Mouse (Mus musculus): ENCODE results near the gene Mrps12. TPM values are rescaled to one million over a fixed set of nuclear protein-coding genes. Genes with fewer than 3 reads are reported as not detected.

Mrps12 gene
- polyA plus RNA-seq (2016; fragmentation: Nextera tagmentation; extraction: Ambion mirVana): 163 and 164 TPM in 2 replicates

DNA sequence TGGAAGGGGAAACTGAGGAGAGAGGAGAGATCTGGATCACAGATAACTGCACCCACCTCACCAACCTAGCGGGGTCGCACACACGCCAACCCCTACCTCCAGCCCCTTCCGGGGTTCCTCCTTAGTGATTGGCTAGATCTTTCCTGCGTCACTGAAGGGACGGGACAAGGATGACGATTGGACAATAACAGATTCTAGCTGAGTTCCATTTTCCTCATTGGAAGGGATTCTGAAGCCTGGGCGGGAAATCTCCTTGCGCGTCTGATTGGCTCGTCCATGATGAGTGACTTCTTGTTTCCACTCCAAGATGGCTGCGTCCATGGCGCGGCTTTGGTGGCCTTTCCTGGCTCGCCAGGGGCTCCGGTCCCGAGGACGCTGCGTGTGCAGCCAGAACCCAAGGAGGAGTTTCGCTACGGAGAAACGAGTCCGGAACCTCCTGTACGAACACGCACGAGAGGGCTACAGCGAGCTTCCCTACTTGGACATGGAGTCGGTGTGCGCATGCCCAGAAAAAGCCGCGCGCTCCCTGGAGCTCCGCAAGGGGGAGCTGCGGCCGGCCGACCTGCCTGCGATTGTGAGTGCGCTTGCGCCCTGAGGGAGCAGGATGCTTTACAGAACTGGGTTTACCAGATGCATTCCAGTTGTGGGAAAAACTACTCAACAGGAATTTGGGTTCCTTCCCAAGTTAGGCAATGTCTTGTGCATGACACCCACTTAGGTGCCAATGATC, at the start of gene Mrps12, which contains the start of gene Sars2:
TSS of gene Mrps12 (minus strand) at position 112 of the 730 bp plus-strand sequence.
TSS of gene Sars2 (plus strand) at position 284 of the 730 bp plus-strand sequence.
- peak; percentile 94 for DNase-seq (ENCODE audit: low spot score)
- Histone ChIP-seq H3K27ac (replicated peaks) (peak within 1 kb of the TSS; percentile 95), H3K27me3 (replicated peaks; ENCODE audit: low read depth, poor library complexity, severe bottlenecking) (no peaks in the 10 kb centered on the region), H3K9me3 (no peaks in the 10 kb centered on the region), H3K4me1 (peaks cover 23% of the 10 kb centered on the region), H3K4me3 (peak within 1 kb of the TSS; percentile 74), H3K36me3 (replicated peaks) (peaks cover 63% of the 10 kb centered on the region)
- WGBS: under 1% methylated on average over 39 of the region's 39 CpGs

DNA sequence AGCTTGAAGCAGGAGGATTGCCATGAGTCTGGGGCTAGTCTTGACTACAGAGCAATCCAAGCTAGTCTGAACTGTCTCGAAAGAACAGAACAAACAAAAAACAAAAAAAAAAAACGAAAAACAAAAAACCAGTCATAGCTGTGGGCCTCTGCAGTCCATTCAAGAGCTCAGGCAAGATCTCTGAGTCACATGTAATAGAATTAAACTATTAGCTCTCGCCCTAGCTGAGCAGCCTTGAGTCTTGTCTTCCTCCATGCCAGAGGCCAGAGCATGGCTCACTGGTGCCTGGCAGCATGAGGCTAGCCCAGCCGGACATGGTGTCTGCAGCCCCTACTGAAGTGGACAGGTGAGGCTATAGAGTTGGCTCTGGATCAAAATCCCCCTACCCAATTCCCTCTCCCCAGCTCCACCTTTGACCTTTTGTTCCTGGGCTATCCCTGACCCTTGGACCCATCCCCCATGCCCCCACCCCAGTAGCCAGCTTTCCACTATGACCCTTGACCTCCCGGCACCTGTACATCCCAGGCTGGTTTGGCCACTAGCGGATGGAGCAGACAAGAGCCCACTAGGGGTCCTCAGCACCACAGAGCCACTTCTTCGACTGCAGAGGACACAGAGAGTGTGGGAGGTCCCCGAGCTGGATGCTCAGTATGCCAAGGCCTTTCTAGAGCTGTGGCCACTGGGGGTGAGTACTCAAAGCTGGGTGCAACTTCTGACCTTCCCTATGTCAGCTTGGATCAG, 48.6 kb upstream of the Mrps12 start:
- peak overlapping the region; percentile 73 for H3K27ac ChIP-seq (replicated peaks)
- peak; percentile 48 for DNase-seq (ENCODE audit: low spot score)

DNA sequence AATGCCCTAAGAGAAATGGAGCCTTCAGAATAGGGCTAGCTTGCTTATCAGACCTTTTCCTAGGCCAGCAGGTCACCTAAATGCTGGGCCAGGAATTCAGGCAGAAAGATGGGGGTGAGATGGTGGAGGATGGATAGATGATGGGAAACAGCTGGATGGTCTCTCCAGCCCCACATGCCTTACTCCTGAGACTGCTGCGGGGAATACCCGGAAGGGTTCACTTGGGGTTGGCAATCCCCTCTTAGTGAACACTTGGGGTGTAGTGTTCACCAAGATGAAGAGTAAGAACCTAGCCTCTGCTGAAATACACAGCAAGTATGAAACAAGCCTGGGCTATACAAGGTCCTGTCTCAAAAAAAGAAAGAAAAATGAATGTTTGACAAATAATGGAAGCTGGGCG, 47.6 kb upstream of the Mrps12 start:
- WGBS: 63% methylated on average over 3 of the region's 3 CpGs
- no peaks in the 10 kb centered on the region for H3K9me3 ChIP-seq
- no peak overlapping the region for H3K4me3 ChIP-seq
- DNase-seq (ENCODE audit: low spot score): no peak
- H3K36me3 ChIP-seq (replicated peaks): peaks cover 36% of the 10 kb centered on the region
- H3K27ac ChIP-seq (replicated peaks): peak overlapping the region; percentile 73
- H3K27me3 ChIP-seq (replicated peaks; ENCODE audit: low read depth, poor library complexity, severe bottlenecking): no peaks in the 10 kb centered on the region
- H3K4me1 ChIP-seq: peaks cover 60% of the 10 kb centered on the region

More for the DNA sequence above, 48.6 kb upstream of the Mrps12 start:
- Histone ChIP-seq H3K4me3 (no peak overlapping the region), H3K4me1 (peaks cover 53% of the 10 kb centered on the region), H3K36me3 (replicated peaks) (peaks cover 28% of the 10 kb centered on the region), H3K9me3 (no peaks in the 10 kb centered on the region), H3K27me3 (replicated peaks; ENCODE audit: low read depth, poor library complexity, severe bottlenecking) (no peaks in the 10 kb centered on the region)
- 44% methylated on average over 8 of the region's 8 CpGs for WGBS

DNA sequence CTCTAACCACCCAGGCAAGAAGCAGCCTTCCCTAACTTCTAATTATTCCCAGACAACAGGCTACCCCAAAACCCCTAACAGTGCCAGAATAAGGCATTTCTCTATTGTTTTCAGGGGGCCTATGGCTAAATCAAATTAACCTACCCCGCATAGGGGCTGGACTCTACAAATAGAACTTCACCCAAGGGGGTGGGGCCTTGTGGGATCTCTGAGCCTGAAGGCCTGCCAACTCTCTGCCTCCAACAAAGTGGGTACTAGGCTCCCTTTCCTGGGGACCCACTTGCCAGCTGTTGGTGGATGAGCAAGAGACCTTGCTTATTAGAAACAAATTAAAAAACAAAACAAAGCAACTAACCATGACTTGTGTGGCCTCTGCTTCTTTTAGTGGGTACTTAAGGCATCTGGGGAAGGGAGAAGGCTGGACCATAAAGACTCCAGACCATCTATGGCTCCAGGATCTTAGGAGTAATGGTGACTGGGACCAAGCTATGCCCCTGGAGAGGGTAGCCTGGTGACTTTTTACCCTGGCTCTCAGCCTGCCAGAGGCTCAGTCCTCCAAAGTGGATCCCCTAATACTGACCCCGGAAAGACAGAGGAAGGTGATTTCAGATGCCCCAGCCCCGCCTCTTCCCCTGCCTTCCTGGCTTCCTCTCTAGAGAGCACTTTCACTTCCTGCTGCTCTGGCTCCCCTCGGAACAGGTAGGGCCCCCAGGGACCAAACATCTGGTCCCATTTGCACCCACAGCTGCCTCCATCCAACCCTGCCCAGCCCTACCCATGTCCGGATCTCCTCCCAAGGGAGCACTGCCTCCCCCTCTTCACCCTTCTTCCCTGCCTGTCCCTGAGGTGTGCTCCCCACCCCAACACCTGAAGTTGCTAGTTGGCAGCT, 46.9 kb upstream of the Mrps12 start, which contains the start of gene Rinl:
TSS of gene Rinl (plus strand) at position 663 of the 889 bp plus-strand sequence.
- no peaks in the 10 kb centered on the region for H3K9me3 ChIP-seq
- H3K27me3 ChIP-seq (replicated peaks; ENCODE audit: low read depth, poor library complexity, severe bottlenecking): no peaks in the 10 kb centered on the region
- 66% methylated on average over 5 of the region's 5 CpGs for WGBS
- no peak within 1 kb of the TSS for H3K4me3 ChIP-seq
- no peak for DNase-seq (ENCODE audit: low spot score)
- H3K36me3 ChIP-seq (replicated peaks): peaks cover 42% of the 10 kb centered on the region
- peaks cover 60% of the 10 kb centered on the region for H3K4me1 ChIP-seq
- peak within 1 kb of the TSS; percentile 73 for H3K27ac ChIP-seq (replicated peaks)

DNA sequence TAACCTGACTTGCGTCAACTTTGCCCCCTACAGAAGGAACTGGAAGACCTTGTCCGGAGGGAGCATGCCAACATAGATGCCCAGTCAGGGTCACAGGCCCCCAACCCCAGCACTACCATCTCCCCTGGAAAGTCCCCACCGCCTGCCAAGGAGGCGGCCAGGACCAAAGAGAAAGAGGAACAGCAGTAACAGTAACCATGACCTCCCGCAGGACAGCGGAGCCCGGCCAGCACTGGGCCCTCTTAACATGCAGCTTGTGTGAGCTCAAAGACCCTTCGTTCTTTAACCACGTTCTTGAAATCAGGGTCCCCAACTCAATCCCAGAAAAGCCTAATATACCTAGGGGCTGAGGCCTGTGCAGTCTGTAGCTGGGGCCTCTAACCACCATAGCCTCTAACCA, 46.3 kb upstream of the Mrps12 start:
- DNase-seq (ENCODE audit: low spot score): no peak
- WGBS: 93% methylated on average over 9 of the region's 9 CpGs
- H3K27ac ChIP-seq (replicated peaks): peak overlapping the region; percentile 73
- H3K27me3 ChIP-seq (replicated peaks; ENCODE audit: low read depth, poor library complexity, severe bottlenecking): no peaks in the 10 kb centered on the region
- H3K36me3 ChIP-seq (replicated peaks): peaks cover 47% of the 10 kb centered on the region
- peaks cover 60% of the 10 kb centered on the region for H3K4me1 ChIP-seq
- no peaks in the 10 kb centered on the region for H3K9me3 ChIP-seq
- H3K4me3 ChIP-seq: no peak overlapping the region

DNA sequence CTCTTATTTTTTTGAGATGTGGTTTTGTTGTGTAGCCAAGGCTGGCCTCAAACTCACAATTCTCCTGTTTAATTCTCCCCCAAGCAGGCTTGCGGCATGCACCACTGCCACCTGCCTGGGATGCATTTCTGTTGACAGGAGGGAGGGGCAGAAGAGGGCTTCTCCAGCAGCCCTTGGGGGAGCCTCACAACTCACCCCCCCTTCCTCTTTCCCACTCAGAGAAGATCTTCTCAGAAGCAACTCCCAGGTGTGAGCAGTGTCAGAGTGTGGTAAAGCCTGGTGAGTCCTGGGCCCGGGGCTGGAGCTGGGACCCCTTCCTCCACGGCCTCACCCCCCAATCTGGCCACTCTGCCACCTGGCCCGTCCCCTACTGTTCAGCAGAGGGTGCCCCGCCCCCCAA, 43.5 kb upstream of the Mrps12 start:
- no peaks in the 10 kb centered on the region for H3K27me3 ChIP-seq (replicated peaks; ENCODE audit: low read depth, poor library complexity, severe bottlenecking)
- H3K4me3 ChIP-seq: no peak overlapping the region
- DNase-seq (ENCODE audit: low spot score): no peak
- H3K36me3 ChIP-seq (replicated peaks): peaks cover 51% of the 10 kb centered on the region
- WGBS: 77% methylated on average over 5 of the region's 5 CpGs
- no peaks in the 10 kb centered on the region for H3K9me3 ChIP-seq
- H3K4me1 ChIP-seq: peaks cover 45% of the 10 kb centered on the region
- H3K27ac ChIP-seq (replicated peaks): no peak overlapping the region

DNA sequence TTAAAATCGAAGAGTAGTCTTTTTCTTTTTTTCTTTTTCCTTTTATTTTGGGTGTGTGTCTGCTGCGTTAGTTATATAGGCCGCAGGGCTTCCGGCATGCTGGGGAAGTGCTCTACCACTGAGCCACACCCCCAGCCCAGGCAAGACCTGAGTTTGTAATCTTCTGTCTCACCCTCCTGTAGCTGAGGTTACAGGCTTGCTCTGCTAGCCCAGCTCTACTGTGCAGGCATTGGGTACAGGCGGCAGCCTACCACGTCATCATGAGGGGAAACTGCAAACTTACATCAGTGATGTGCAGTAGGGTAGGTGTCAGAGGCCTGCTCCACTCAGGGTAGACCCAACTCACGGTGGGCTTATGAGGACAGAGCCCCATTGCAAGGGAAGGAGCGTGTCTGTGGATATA, 39.6 kb upstream of the Mrps12 start:
- Histone ChIP-seq H3K4me1 (peaks cover 22% of the 10 kb centered on the region), H3K27ac (replicated peaks) (no peak overlapping the region), H3K9me3 (no peaks in the 10 kb centered on the region), H3K4me3 (no peak overlapping the region), H3K27me3 (replicated peaks; ENCODE audit: low read depth, poor library complexity, severe bottlenecking) (no peaks in the 10 kb centered on the region), H3K36me3 (replicated peaks) (peaks cover 49% of the 10 kb centered on the region)
- WGBS: 92% methylated on average over 8 of the region's 8 CpGs
- DNase-seq (ENCODE audit: low spot score): no peak

DNA sequence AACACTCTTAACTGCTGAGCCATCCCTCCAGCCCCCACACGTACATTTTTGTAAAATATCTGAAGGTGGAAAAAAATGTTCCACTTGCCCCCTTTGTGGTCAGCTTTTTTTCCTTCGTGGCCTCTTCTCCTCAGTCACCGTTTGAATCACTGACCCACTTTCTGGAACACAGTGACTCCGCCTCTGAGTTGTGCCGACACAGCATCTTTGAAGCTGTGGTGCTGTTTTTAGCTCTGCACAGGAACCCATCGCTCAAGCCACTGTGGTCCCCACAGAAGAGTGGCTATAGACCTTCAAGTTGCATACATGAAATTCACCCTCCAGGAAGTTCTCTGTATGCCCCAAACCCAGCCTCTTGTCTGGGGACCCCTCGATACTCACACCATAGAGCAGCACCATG, 39.2 kb upstream of the Mrps12 start:
- H3K27ac ChIP-seq (replicated peaks): no peak overlapping the region
- WGBS: 84% methylated on average over 7 of the region's 7 CpGs
- H3K4me3 ChIP-seq: no peak overlapping the region
- DNase-seq (ENCODE audit: low spot score): no peak
- H3K4me1 ChIP-seq: peaks cover 22% of the 10 kb centered on the region
- no peaks in the 10 kb centered on the region for H3K9me3 ChIP-seq
- H3K36me3 ChIP-seq (replicated peaks): peaks cover 48% of the 10 kb centered on the region
- no peaks in the 10 kb centered on the region for H3K27me3 ChIP-seq (replicated peaks; ENCODE audit: low read depth, poor library complexity, severe bottlenecking)

DNA sequence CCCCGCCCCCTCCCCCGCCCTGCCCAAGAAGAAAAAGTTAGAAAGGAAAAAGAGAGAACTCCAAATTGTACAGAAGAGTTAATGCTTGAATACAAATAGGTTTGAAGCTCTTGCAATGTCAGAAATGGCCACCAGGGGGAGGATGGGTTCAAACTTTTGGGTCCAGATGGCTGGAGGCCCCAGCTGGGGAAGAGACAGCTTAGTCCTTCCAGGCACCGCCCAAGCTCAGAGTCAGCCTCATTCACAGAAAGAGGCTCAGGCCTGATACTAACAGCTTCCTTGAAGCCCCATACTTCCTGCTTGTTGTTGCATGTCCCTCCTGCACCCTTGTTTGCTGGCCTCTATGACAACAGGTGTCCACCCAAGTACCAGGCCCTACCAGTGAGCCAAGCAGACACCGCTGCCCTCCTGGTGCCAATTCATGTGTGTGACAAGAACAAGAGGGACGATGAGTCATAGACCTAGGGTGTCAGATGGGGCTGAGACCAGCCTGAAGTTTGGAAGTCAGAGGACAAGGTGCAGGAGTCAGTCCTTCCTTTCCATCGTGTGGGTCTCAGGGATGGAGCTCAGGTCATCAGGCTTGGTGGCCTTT, 38.5 kb upstream of the Mrps12 start:
- 47% methylated on average over 6 of the region's 6 CpGs for WGBS
- DNase-seq (ENCODE audit: low spot score): peak; percentile 84
- no peak overlapping the region for H3K4me3 ChIP-seq
- H3K4me1 ChIP-seq: peaks cover 18% of the 10 kb centered on the region
- peaks cover 48% of the 10 kb centered on the region for H3K36me3 ChIP-seq (replicated peaks)
- H3K9me3 ChIP-seq: no peaks in the 10 kb centered on the region
- no peaks in the 10 kb centered on the region for H3K27me3 ChIP-seq (replicated peaks; ENCODE audit: low read depth, poor library complexity, severe bottlenecking)
- H3K27ac ChIP-seq (replicated peaks): peak overlapping the region; percentile 67

DNA sequence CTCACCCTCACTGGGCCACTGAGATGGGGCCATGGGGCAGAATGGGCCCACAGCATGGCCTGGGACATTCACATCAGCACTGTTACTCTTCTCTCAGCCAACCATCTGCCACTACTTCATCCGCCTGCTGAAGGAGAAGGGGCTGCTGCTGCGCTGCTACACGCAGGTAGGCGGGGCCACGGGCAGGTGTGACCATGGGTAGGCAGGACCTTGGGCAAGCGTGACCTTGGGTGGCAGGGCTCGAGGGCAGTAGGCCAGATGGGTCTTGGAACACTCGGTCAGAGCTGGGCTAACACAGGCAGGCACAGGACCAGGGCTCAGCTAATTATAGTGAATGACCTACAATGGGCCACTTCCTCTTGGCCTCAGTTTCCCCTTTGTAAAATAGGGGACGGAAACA, 37.2 kb upstream of the Mrps12 start:
- Histone ChIP-seq H3K36me3 (replicated peaks) (peaks cover 40% of the 10 kb centered on the region), H3K4me1 (peaks cover 17% of the 10 kb centered on the region), H3K27ac (replicated peaks) (no peak overlapping the region), H3K9me3 (no peaks in the 10 kb centered on the region), H3K4me3 (no peak overlapping the region), H3K27me3 (replicated peaks; ENCODE audit: low read depth, poor library complexity, severe bottlenecking) (no peaks in the 10 kb centered on the region)
- no peak for DNase-seq (ENCODE audit: low spot score)
- WGBS: 84% methylated on average over 9 of the region's 9 CpGs

DNA sequence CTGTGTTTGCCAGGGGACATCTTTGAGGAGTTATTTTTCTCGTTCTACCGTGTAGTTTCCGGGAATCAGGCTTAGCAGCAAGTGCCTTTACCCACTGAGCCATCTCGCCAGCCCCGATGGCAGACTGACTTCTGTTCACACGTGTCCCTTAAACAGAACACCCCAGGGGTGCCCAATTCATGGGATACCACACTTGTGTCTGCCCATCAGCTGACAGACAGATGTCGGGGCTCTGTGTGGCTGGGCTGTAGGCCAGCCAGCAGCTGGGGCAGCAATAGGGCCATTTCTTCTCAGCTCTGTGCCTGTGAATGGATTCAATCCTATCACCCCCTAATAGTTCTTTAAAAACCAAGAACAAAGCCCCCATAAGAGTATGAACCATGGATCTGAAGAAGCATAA, 33.5 kb upstream of the Mrps12 start:
- Histone ChIP-seq H3K4me1 (peaks cover 8% of the 10 kb centered on the region), H3K4me3 (no peak overlapping the region), H3K27me3 (replicated peaks; ENCODE audit: low read depth, poor library complexity, severe bottlenecking) (no peaks in the 10 kb centered on the region), H3K27ac (replicated peaks) (no peak overlapping the region), H3K9me3 (no peaks in the 10 kb centered on the region), H3K36me3 (replicated peaks) (peaks cover 41% of the 10 kb centered on the region)
- no peak for DNase-seq (ENCODE audit: low spot score)
- WGBS: 88% methylated on average over 7 of the region's 7 CpGs

DNA sequence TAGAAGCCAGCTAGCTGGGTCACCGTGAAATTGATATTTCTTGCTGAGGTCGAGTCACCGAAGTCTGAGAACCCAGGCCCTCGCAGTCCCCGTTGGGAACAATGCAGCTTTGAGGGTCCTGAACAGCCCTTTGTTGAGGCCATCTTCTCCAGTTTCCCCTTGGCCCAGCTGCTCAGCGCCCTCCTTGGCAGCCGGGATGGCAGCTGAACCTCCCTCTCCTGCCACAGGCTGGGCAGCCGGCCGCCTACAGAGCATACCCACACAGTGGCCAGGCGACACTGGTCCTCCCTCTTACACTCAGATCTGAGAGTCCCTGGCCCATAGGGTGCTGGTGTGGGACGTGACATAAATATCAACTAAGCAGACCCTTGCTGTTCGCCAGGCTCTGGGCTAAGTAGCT, 32.5 kb upstream of the Mrps12 start:
- WGBS: 50% methylated on average over 12 of the region's 12 CpGs
- H3K27me3 ChIP-seq (replicated peaks; ENCODE audit: low read depth, poor library complexity, severe bottlenecking): no peaks in the 10 kb centered on the region

More for the DNA sequence above, 32.5 kb upstream of the Mrps12 start:
- DNase-seq (ENCODE audit: low spot score): peak; percentile 34
- Histone ChIP-seq H3K27ac (replicated peaks) (peak overlapping the region; percentile 54), H3K4me3 (no peak overlapping the region), H3K9me3 (no peaks in the 10 kb centered on the region), H3K4me1 (peaks cover 7% of the 10 kb centered on the region; the same call in 1 of the 2 replicates), H3K36me3 (replicated peaks) (peaks cover 41% of the 10 kb centered on the region)

Measured in embryonic facial prominence, embryonic 10.5 days (tissue).